8 mouse cellular contexts compared by ENCODE assay signal in the genomic region with DNA sequence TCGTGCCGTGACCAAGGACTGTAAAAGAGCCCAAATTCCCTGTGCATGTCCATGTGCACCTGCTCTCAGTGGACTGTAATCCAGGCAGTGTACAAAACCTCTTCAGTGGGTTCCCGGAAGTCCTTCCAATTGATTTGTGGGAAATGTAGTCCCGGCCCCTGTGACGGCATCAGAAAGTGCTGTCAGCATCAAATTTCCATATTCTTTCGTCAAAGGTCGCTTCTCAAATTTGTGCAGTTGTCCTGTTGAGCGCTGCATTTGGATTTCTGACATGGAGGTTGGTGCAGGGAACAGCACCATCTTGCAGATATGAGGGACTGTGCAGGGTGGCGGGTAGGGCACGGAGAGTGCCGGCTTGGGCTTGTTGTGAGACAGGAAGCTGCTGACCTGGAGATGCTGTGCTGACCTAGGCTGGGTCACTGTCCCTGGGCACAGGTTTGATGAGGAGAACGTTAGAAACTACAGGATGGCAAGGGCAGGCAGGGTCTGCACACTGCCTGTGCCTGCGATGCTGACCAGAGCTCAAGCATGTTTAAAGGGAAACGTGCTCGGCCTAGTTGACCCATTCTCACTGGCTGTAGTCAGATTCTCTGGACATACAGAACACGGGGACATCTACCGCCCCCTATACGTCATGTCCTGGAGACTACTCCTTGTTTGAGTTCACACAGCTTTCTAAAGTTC. TPM values are rescaled to one million over a fixed set of nuclear protein-coding genes. Genes with fewer than 3 reads are reported as not detected.
DNase-seq lines count a peak whose midpoint lies in the region; ATAC-seq lines count a peak whose summit lies in the region.

No protein-coding gene starts in this region.

- no peaks in the 10 kb centered on the region for H3K27me3 ChIP-seq in hindbrain, embryonic 15.5 days

- H3K4me3 ChIP-seq in hindbrain, embryonic 15.5 days, result peak overlapping the region; percentile 68

- H3K9me3 ChIP-seq in hindbrain, embryonic 15.5 days, result no peaks in the 10 kb centered on the region

- DNase-seq in R1 (ENCODE audit: low read depth, low spot score), result peak; percentile 96
- peak; percentile 87 to 88 for DNase-seq in cerebellum, postnatal 25 days
- peak; percentile 78 to 83 for DNase-seq in frontal cortex, postnatal 25 days (ENCODE audit: low spot score in 2 of 2)
- DNase-seq in left cerebral cortex, adult 11 months (ENCODE audit: low spot score), result peak; percentile 86
- peak; percentile 79 to 86 for DNase-seq in lung, postnatal 4 days
- DNase-seq in retina, postnatal 7 days (ENCODE audit: low read depth, low spot score), result peak; percentile 75
- peak; percentile 79 for DNase-seq in urinary bladder, postnatal 14 days (ENCODE audit: low spot score)

- no peaks in the 10 kb centered on the region for H3K36me3 ChIP-seq in hindbrain, embryonic 15.5 days

- peak overlapping the region; percentile 76 for H3K4me2 ChIP-seq in hindbrain, embryonic 15.5 days

- ATAC-seq in hindbrain, embryonic 15.5 days (ENCODE audit: low FRiP score, low read depth), result peak; percentile 98

- peak overlapping the region; percentile 78 for H3K27ac ChIP-seq in hindbrain, embryonic 15.5 days (replicated peaks)

- under 1% methylated on average over 18 of the region's 18 CpGs for WGBS in hindbrain, embryonic 15.5 days

- peaks cover 12% of the 10 kb centered on the region for H3K4me1 ChIP-seq in hindbrain, embryonic 15.5 days (replicated peaks)

- H3K9ac ChIP-seq in hindbrain, embryonic 15.5 days, result peak overlapping the region; percentile 69

RNA-seq across cellular contexts. Expression of gene Zfp759, which starts 6.7 kb away (rescaled TPM):
- 4.0 and 4.4 TPM in 2 replicates for polyA plus RNA-seq in hindbrain, embryonic 15.5 days (2015; fragmentation: Nextera tagmentation; extraction: Ambion mirVana)

RNA-seq across cellular contexts. Expression of gene Rslcan18, which starts 12.1 kb away (rescaled TPM):
- polyA plus RNA-seq in hindbrain, embryonic 15.5 days (2015; fragmentation: Nextera tagmentation; extraction: Ambion mirVana), result 0.06 and 0.20 TPM in 2 replicates

RNA-seq across cellular contexts. Expression of gene Gm28557, which starts 19.8 kb away (rescaled TPM):
- polyA plus RNA-seq in hindbrain, embryonic 15.5 days (2015; fragmentation: Nextera tagmentation; extraction: Ambion mirVana), result 0.85 and 2.0 TPM in 2 replicates

RNA-seq across cellular contexts. Expression of gene Zfp708, which starts 30.4 kb away (rescaled TPM):
- polyA plus RNA-seq in hindbrain, embryonic 15.5 days (2015; fragmentation: Nextera tagmentation; extraction: Ambion mirVana), result 8.9 TPM in 2 replicates

RNA-seq across cellular contexts. Expression of gene Rsl1, which starts 44.8 kb away (rescaled TPM):
- 6.3 and 6.8 TPM in 2 replicates for polyA plus RNA-seq in hindbrain, embryonic 15.5 days (2015; fragmentation: Nextera tagmentation; extraction: Ambion mirVana)

Comparison
In these comparisons a context has a peak if more than half of its experiments do, and no peak if none do; other contexts are left out.
1. Peak in every context shown above with its lines: DNase-seq, ATAC-seq, H3K4me3 ChIP-seq and H3K27ac ChIP-seq.